Mouse (Mus musculus) brain, embryonic 14.5 days (tissue): Measurements from ENCODE around the gene Speg.

Source experiments
- CTCF ChIP-seq: fragments of 200-500 bp; IDR thresholded peaks from 2 replicates; pipeline ENCODE4 v1.5.1; 2012; ENCODE audit warnings: inconsistent platforms, mild to moderate bottlenecking, moderate library complexity, borderline replicate concordance; ENCODE audit not compliant: insufficient read depth, insufficient read length; ENCODE audit errors: extremely low read depth
- POLR2A ChIP-seq: fragments of 200-500 bp; IDR thresholded peaks from 2 replicates; pipeline ENCODE4 v1.6.1; 2012; ENCODE audit warnings: mild to moderate bottlenecking, inconsistent platforms, borderline replicate concordance; ENCODE audit not compliant: poor library complexity, insufficient read depth, insufficient read length, severe bottlenecking; ENCODE audit errors: extremely low read depth

DNA sequence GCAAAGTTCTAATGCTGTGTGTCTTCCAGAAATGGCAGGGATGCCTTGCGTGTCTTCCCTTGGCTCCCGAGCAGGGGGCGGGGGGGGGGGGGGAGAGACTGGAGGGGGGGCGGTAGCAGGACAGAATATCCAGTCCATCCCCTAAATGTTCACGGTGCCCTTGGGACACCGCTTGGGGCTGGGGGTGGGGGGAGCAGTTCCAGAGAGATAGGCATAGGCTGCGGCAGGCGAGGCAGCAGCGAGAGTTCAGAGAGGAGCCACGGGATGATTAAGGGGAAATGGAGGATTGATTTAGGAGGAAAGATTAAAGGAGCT lies 82.6 kb downstream of the Speg start:
- TF ChIP-seq CTCF (no peak), POLR2A (no peak)
